Mouse (Mus musculus): ENCODE results near the gene Dusp11. TPM values are rescaled to one million over a fixed set of nuclear protein-coding genes. Genes with fewer than 3 reads are reported as not detected.
"Not testable (repeated sequence)": the region's sequence is repeated elsewhere in the genome, so short reads cannot be mapped to it uniquely, and the experiment has no call there.

Dusp11 gene
- polyA plus RNA-seq, 1 experiment from 2014 or later, result 40.7 TPM

DNA sequence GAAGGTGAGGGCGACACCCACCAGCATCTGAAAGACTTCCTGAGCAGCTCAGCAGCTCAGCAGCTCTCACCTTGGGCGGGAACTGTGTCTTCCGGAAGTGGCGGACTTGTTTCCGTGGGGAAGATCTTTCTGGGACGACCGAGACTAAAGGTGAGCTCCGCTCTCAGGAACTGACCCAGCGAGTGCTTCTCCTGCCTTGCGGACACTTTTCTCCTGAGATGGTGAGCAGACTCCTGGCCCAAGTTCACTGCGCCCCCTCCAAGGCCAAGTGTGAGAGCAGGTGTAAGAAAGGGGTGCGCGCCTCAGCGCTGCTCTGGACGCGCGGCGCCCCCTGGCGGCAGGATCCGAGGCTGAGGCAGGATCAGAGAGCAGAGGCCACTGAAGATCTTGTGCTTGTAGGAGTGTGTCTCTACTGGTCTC is 56.8 kb downstream of the Dusp11 start, which contains the start of gene Nat8f4:
Gene Nat8f4 (minus strand): TSS at position 243 of the 420 bp plus-strand sequence.
- H3K4me2 ChIP-seq (ENCODE audit: low read length), result peak within 1 kb of the TSS; percentile 46
- H3K27me3 ChIP-seq (replicated peaks; ENCODE audit: control insufficient read depth, insufficient read depth, low read length); H3K27ac ChIP-seq (ENCODE audit: low read depth, low read length); H3K4me1 ChIP-seq (ENCODE audit: control insufficient read depth, insufficient read depth, low read depth, low read length); H3K36me3 ChIP-seq (ENCODE audit: control insufficient read depth, insufficient read depth, low read length); H3K9me3 ChIP-seq (ENCODE audit: control insufficient read depth, low read length): not testable (repeated sequence)
- WGBS, result 11% methylated on average over 19 of the region's 20 CpGs
- H3K4me3 ChIP-seq (ENCODE audit: low read length), result peak within 1 kb of the TSS; percentile 34
- ATAC-seq, result peak; percentile 72
- peak within 1 kb of the TSS; percentile 13 for H3K9ac ChIP-seq (ENCODE audit: low read depth, low read length)

DNA sequence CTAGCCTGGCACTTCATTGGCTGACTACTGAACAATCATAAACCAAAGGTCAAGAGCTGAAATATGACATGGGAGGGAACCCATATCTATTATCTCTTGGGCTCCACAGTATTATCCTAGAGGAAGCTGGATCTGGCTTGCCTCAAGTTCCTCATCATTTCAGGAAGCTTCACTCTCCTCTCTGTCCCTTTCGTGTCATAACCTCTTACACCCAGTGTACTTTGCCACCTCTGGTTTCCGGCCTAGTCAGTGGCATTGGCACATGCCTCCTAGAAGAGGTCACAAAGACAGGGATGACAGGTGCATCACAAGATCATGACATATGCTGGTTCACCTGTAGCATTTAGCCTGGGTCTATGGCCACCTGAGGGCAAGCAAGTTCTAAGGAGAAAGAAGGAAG is 59.2 kb downstream of the Dusp11 start:
- no peaks in the 10 kb centered on the region for H3K27me3 ChIP-seq (replicated peaks; ENCODE audit: control insufficient read depth, insufficient read depth, low read length)
- H3K4me3 ChIP-seq (ENCODE audit: low read length), result no peak overlapping the region
- 96% methylated on average over 2 of the region's 2 CpGs for WGBS
- H3K9ac ChIP-seq (ENCODE audit: low read depth, low read length), result no peak overlapping the region
- no peak overlapping the region for H3K27ac ChIP-seq (ENCODE audit: low read depth, low read length)
- H3K36me3 ChIP-seq (ENCODE audit: control insufficient read depth, insufficient read depth, low read length), result no peaks in the 10 kb centered on the region
- no peak for ATAC-seq
- H3K4me1 ChIP-seq (ENCODE audit: control insufficient read depth, insufficient read depth, low read depth, low read length), result no peaks in the 10 kb centered on the region
- no peaks in the 10 kb centered on the region for H3K9me3 ChIP-seq (ENCODE audit: control insufficient read depth, low read length)
- H3K4me2 ChIP-seq (ENCODE audit: low read length), result no peak overlapping the region

DNA sequence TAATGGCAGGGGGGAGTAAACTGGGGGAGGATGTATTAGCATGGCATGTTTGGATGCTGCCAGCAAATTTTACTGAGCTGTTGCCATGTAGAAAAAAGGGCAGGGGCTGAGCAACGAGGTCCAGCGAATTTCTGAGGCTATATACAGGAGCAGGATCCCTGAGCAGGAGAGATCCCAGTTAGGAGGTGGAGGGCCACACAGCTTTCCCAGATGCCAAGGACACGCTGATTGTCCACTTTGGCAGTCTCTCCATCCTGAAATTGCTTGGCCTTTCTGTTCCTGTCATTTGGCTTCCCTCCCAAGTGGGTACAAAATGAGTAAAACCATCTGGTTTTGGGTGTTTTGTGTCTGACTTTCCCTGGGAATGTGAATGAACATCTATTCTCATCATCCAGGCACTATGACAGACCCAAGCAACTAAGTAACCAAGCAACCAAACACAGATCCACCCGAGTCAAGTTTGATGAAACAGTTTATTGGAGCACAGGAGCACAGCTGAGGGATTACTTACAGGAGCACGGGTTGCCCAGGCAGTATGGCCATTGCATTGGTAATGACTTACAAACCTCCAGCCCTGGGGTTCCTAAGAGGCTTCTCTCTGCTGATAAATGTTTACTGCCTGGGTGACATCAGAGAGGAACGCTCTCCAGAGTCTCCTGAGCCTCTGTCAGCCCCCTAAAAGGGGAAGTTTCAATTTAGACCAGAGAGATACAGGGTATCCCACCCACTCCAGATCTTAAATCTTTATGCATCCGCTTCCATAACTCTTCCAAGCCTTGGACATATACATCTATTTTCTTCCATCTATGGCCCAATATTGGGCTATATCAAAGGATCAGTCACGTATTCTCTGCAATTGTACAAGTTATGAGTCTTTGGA is 62.6 kb downstream of the Dusp11 start:
- WGBS, result 71% methylated on average over 7 of the region's 8 CpGs
- peak; percentile 73 for ATAC-seq
- not testable (repeated sequence) for H3K27ac ChIP-seq (ENCODE audit: low read depth, low read length)

DNA sequence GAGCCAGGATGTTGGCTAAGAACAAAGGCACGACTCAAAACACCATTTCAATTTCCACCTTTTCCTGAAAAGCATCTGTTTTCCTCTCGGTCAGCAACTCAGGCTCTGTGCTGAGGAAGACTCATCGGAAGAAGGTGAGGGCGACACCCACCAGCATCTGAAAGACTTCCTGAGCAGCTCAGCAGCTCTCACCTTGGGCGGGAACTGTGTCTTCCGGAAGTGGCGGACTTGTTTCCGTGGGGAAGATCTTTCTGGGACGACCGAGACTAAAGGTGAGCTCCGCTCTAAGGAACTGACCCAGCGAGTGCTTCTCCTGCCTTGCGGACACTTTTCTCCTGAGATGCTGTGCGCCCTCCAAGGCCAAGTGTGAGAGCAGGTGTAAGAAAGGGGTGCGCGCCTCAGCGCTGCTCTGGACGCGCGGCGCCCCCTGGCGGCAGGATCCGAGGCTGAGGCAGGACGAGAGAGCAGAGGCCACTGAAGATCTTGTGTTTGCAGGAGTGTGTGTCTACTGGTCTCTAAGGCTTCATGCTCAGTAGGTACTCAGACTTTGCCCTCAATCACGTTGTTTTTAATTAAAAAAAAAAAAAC is 66.3 kb downstream of the Dusp11 start:
- H3K9ac ChIP-seq (ENCODE audit: low read depth, low read length); H3K36me3 ChIP-seq (ENCODE audit: control insufficient read depth, insufficient read depth, low read length); H3K27me3 ChIP-seq (replicated peaks; ENCODE audit: control insufficient read depth, insufficient read depth, low read length); H3K4me1 ChIP-seq (ENCODE audit: control insufficient read depth, insufficient read depth, low read depth, low read length); H3K4me3 ChIP-seq (ENCODE audit: low read length); H3K27ac ChIP-seq (ENCODE audit: low read depth, low read length); H3K9me3 ChIP-seq (ENCODE audit: control insufficient read depth, low read length); H3K4me2 ChIP-seq (ENCODE audit: low read length); ATAC-seq: not testable (repeated sequence)
- 77% methylated on average over 25 of the region's 25 CpGs for WGBS

More for the DNA sequence above, 62.6 kb downstream of the Dusp11 start:
- not testable (repeated sequence) for H3K36me3 ChIP-seq (ENCODE audit: control insufficient read depth, insufficient read depth, low read length); H3K4me2 ChIP-seq (ENCODE audit: low read length); H3K4me3 ChIP-seq (ENCODE audit: low read length); H3K9me3 ChIP-seq (ENCODE audit: control insufficient read depth, low read length); H3K27me3 ChIP-seq (replicated peaks; ENCODE audit: control insufficient read depth, insufficient read depth, low read length); H3K4me1 ChIP-seq (ENCODE audit: control insufficient read depth, insufficient read depth, low read depth, low read length); H3K9ac ChIP-seq (ENCODE audit: low read depth, low read length)

Other genes starting within 250 kb of the Dusp11 start
- 0.08 TPM in 1 of 2 replicates, not detected in the other for gene Nat8f7, start 248.5 kb downstream of the Dusp11 start, polyA plus RNA-seq (2015; fragmentation: Nextera tagmentation; extraction: Ambion mirVana)
- gene Nat8f3, start 195.9 kb downstream of the Dusp11 start, polyA plus RNA-seq (2015; fragmentation: Nextera tagmentation; extraction: Ambion mirVana), result 0.23 and 0.35 TPM in 2 replicates
- gene Nat8f6, start 140.7 kb downstream of the Dusp11 start, polyA plus RNA-seq (2015; fragmentation: Nextera tagmentation; extraction: Ambion mirVana), result not detected in 2 replicates
- 0.36 TPM in 1 of 2 replicates, not detected in the other for gene Nat8f5, start 140.7 kb downstream of the Dusp11 start, polyA plus RNA-seq (2015; fragmentation: Nextera tagmentation; extraction: Ambion mirVana)
- gene Nat8, start 129.6 kb downstream of the Dusp11 start, polyA plus RNA-seq (2015; fragmentation: Nextera tagmentation; extraction: Ambion mirVana), result 0.23 TPM in 1 of 2 replicates, not detected in the other
- gene Nat8f2, start 92.5 kb downstream of the Dusp11 start, polyA plus RNA-seq (2015; fragmentation: Nextera tagmentation; extraction: Ambion mirVana), result not detected in 2 replicates
- gene Nat8f4, start 56.8 kb downstream of the Dusp11 start, polyA plus RNA-seq (2015; fragmentation: Nextera tagmentation; extraction: Ambion mirVana), result 7.4 and 7.7 TPM in 2 replicates
- gene Tprkb, start 49.8 kb downstream of the Dusp11 start, polyA plus RNA-seq (2015; fragmentation: Nextera tagmentation; extraction: Ambion mirVana), result 49.3 and 53.3 TPM in 2 replicates
- gene Nat8f1, start 46.0 kb downstream of the Dusp11 start, polyA plus RNA-seq (2015; fragmentation: Nextera tagmentation; extraction: Ambion mirVana), result 20.1 and 20.4 TPM in 2 replicates
- not detected in 2 replicates for gene Figla, start 54.5 kb upstream of the Dusp11 start, polyA plus RNA-seq (2015; fragmentation: Nextera tagmentation; extraction: Ambion mirVana)
- 132 and 139 TPM in 2 replicates for gene Add2, start 67.0 kb upstream of the Dusp11 start, polyA plus RNA-seq (2015; fragmentation: Nextera tagmentation; extraction: Ambion mirVana)
- gene Tgfa, start 233.6 kb upstream of the Dusp11 start, polyA plus RNA-seq (2015; fragmentation: Nextera tagmentation; extraction: Ambion mirVana), result 17.8 and 20.6 TPM in 2 replicates

All from hindbrain, embryonic 16.5 days (tissue).